In genomic region chr9:110681817-110682216, GRCm38 (mm10) we compare ENCODE assay signal across 9 mouse cellular contexts. TPM values are rescaled to one million over a fixed set of nuclear protein-coding genes. Genes with fewer than 3 reads are reported as not detected.
DNase-seq lines count a peak whose midpoint lies in the region; ATAC-seq and TF ChIP-seq lines count a peak whose summit lies in the region.
"Had no signal": no experiment of that assay in that cellular context is flagged by ENCODE, and none has a peak within 500 bp of the region (broad histone marks: within the 10 kb centered on the region; RNA-seq: fewer than 3 reads in every experiment).

No protein-coding gene starts in this region.

- TF ChIP-seq EP300 in heart, postnatal 0 days (IDR thresholded peaks at IDR 0.05; ENCODE audit: low read depth), result no peak

- intact Hi-C loops in heart, postnatal 25 days (cut with DNase I), result no loop called here

- TF ChIP-seq CTCF in heart, postnatal 0 days (IDR thresholded peaks at IDR 0.05; ENCODE audit: low read depth), result no peak

- H3K9ac ChIP-seq in heart, postnatal 0 days (replicated peaks; ENCODE audit: low read depth, low read length), result no peak overlapping the region
- H3K9ac ChIP-seq in forebrain, embryonic 15.5 days (replicated peaks), result no peak overlapping the region
- H3K9ac ChIP-seq in midbrain, embryonic 15.5 days, result no peak overlapping the region
- H3K9ac ChIP-seq: embryonic facial prominence, embryonic 12.5 days had no signal

- H3K4me3 ChIP-seq in heart, postnatal 0 days (ENCODE audit: low read depth, low read length), result no peak overlapping the region
- no peak overlapping the region for H3K4me3 ChIP-seq in forebrain, embryonic 15.5 days
- H3K4me3 ChIP-seq in midbrain, embryonic 15.5 days, result no peak overlapping the region
- H3K4me3 ChIP-seq: embryonic facial prominence, embryonic 12.5 days had no signal

- no peak for DNase-seq in heart, postnatal 0 days (ENCODE audit: low spot score)
- DNase-seq in heart, postnatal 25 days (ENCODE audit: low spot score), result no peak
- peak; percentile 36 for DNase-seq in adrenal gland, postnatal 25 days
- DNase-seq in ovary, adult 18-20 months (ENCODE audit: low spot score), result no peak
- DNase-seq in B cell, adult 2 months, result no peak

- 65% methylated on average over 9 of the region's 9 CpGs for WGBS in heart, postnatal 0 days
- 30% methylated on average over 9 of the region's 9 CpGs for WGBS in forebrain, embryonic 15.5 days
- WGBS in midbrain, embryonic 15.5 days, result 45% methylated on average over 9 of the region's 9 CpGs

- no peak overlapping the region for H3K4me2 ChIP-seq in heart, postnatal 0 days (ENCODE audit: low read depth, low read length)
- H3K4me2 ChIP-seq in forebrain, embryonic 15.5 days (replicated peaks), result no peak overlapping the region
- no peak overlapping the region for H3K4me2 ChIP-seq in midbrain, embryonic 15.5 days
- H3K4me2 ChIP-seq: embryonic facial prominence, embryonic 12.5 days had no signal

- H3K27ac ChIP-seq in heart, postnatal 0 days (ENCODE audit: low read depth), result peak overlapping the region; percentile 97
- peak overlapping the region; percentile 72 for H3K27ac ChIP-seq in forebrain, embryonic 15.5 days (replicated peaks)
- H3K27ac ChIP-seq in midbrain, embryonic 15.5 days, result 0 out of 2 replicates have a peak overlapping the region, but pooled peaks have one; percentile 13
- H3K27ac ChIP-seq: embryonic facial prominence, embryonic 12.5 days had no signal

- H3K4me1 ChIP-seq in heart, postnatal 0 days (ENCODE audit: control insufficient read depth, insufficient read depth), result peaks cover 68% of the 10 kb centered on the region
- peaks cover 44% of the 10 kb centered on the region for H3K4me1 ChIP-seq in forebrain, embryonic 15.5 days
- H3K4me1 ChIP-seq in midbrain, embryonic 15.5 days, result peaks cover 36% of the 10 kb centered on the region

- no peak for ATAC-seq in heart, postnatal 0 days (ENCODE audit: insufficient read depth, low read depth)
- peak; percentile 87 for ATAC-seq in forebrain, embryonic 15.5 days (replicated peaks)
- no peak; the same call in 1 of the 2 replicates for ATAC-seq in midbrain, embryonic 15.5 days (replicated peaks)
- no peak for ATAC-seq in erythroblast, adult 5-6 weeks (replicated peaks; ENCODE audit: low FRiP score, poor library complexity, severe bottlenecking)

- no peaks in the 10 kb centered on the region for H3K27me3 ChIP-seq in heart, postnatal 0 days (ENCODE audit: control insufficient read depth, insufficient read depth, low read length)
- H3K27me3 ChIP-seq in forebrain, embryonic 15.5 days, result no peaks in the 10 kb centered on the region
- no peaks in the 10 kb centered on the region for H3K27me3 ChIP-seq in midbrain, embryonic 15.5 days (replicated peaks)
- H3K27me3 ChIP-seq: embryonic facial prominence, embryonic 12.5 days had no signal

- H3K36me3 ChIP-seq in heart, postnatal 0 days (replicated peaks; ENCODE audit: control insufficient read depth, insufficient read depth, low read length), result no peaks in the 10 kb centered on the region
- H3K36me3 ChIP-seq in forebrain, embryonic 15.5 days, result peaks cover 2% of the 10 kb centered on the region; the same call in 1 of the 2 replicates
- no peaks in the 10 kb centered on the region for H3K36me3 ChIP-seq in midbrain, embryonic 15.5 days (replicated peaks)
- H3K36me3 ChIP-seq: embryonic facial prominence, embryonic 12.5 days had no signal

- H3K9me3 ChIP-seq in heart, postnatal 0 days (replicated peaks; ENCODE audit: control insufficient read depth, low read length), result no peaks in the 10 kb centered on the region
- no peaks in the 10 kb centered on the region for H3K9me3 ChIP-seq in forebrain, embryonic 15.5 days
- no peaks in the 10 kb centered on the region for H3K9me3 ChIP-seq in midbrain, embryonic 15.5 days
- H3K9me3 ChIP-seq: embryonic facial prominence, embryonic 12.5 days had no signal

RNA-seq across cellular contexts. Expression of gene Ccdc12, which starts 25.5 kb away (rescaled TPM):
- total RNA-seq in heart, postnatal 0 days (2014; rRNA removed; ENCODE audit: low replicate concordance), result 52.9 and 95.9 TPM in 2 replicates
- 134 and 143 TPM in 2 replicates for polyA plus RNA-seq in heart, postnatal 0 days (2015; fragmentation: Nextera tagmentation; extraction: Ambion mirVana)
- 10 to 100 TPM; 61.6 to 66.8 TPM for total RNA-seq in heart, postnatal 25 days (2021)
- total RNA-seq in adrenal gland, postnatal 25 days (2021), result 64.0 and 69.5 TPM in 2 replicates
- 120 and 130 TPM in 2 replicates for polyA plus RNA-seq in forebrain, embryonic 15.5 days (2015; fragmentation: Nextera tagmentation; extraction: Ambion mirVana)
- polyA plus RNA-seq in midbrain, embryonic 15.5 days (2015; fragmentation: Nextera tagmentation; extraction: Ambion mirVana), result 110 and 115 TPM in 2 replicates
- total RNA-seq in erythroblast, adult 5-6 weeks (2015; ENCODE audit: low replicate concordance), result 14.0 and 58.5 TPM in 2 replicates
- total RNA-seq in erythroblast, adult 5-6 weeks (2017; ENCODE audit: low replicate concordance), result 20.8 and 29.3 TPM in 2 replicates

RNA-seq across cellular contexts. Expression of gene Nbeal2, which starts 27.9 kb away (rescaled TPM):
- total RNA-seq in heart, postnatal 0 days (2014; rRNA removed; ENCODE audit: low replicate concordance), result 11.5 and 12.9 TPM in 2 replicates
- polyA plus RNA-seq in heart, postnatal 0 days (2015; fragmentation: Nextera tagmentation; extraction: Ambion mirVana), result 1.2 and 1.6 TPM in 2 replicates
- 1 to 10 TPM; 8.2 to 8.7 TPM for total RNA-seq in heart, postnatal 25 days (2021)
- total RNA-seq in adrenal gland, postnatal 25 days (2021), result 7.9 and 10.1 TPM in 2 replicates
- 2.1 and 2.4 TPM in 2 replicates for polyA plus RNA-seq in forebrain, embryonic 15.5 days (2015; fragmentation: Nextera tagmentation; extraction: Ambion mirVana)
- 5.5 and 6.4 TPM in 2 replicates for polyA plus RNA-seq in midbrain, embryonic 15.5 days (2015; fragmentation: Nextera tagmentation; extraction: Ambion mirVana)
- 6.9 and 15.6 TPM in 2 replicates for total RNA-seq in erythroblast, adult 5-6 weeks (2015; ENCODE audit: low replicate concordance)
- 12.0 and 12.4 TPM in 2 replicates for total RNA-seq in erythroblast, adult 5-6 weeks (2017; ENCODE audit: low replicate concordance)

RNA-seq across cellular contexts. Expression of gene Nradd, which starts 57.6 kb away (rescaled TPM):
- total RNA-seq in heart, postnatal 0 days (2014; rRNA removed; ENCODE audit: low replicate concordance), result 7.9 and 22.8 TPM in 2 replicates
- polyA plus RNA-seq in heart, postnatal 0 days (2015; fragmentation: Nextera tagmentation; extraction: Ambion mirVana), result 10.4 and 11.5 TPM in 2 replicates
- total RNA-seq in heart, postnatal 25 days (2021), result 1 to 10 TPM; 1.1 to 2.0 TPM
- total RNA-seq in adrenal gland, postnatal 25 days (2021), result 18.5 and 20.9 TPM in 2 replicates
- 29.1 and 32.8 TPM in 2 replicates for polyA plus RNA-seq in forebrain, embryonic 15.5 days (2015; fragmentation: Nextera tagmentation; extraction: Ambion mirVana)
- polyA plus RNA-seq in midbrain, embryonic 15.5 days (2015; fragmentation: Nextera tagmentation; extraction: Ambion mirVana), result 30.1 and 35.4 TPM in 2 replicates
- total RNA-seq in erythroblast, adult 5-6 weeks (2015; ENCODE audit: low replicate concordance), result 2.3 and 2.9 TPM in 2 replicates
- 1.1 TPM in 1 of 2 replicates, not detected in the other for total RNA-seq in erythroblast, adult 5-6 weeks (2017; ENCODE audit: low replicate concordance)

RNA-seq across cellular contexts. Expression of gene Myl3, which starts 59.8 kb away (rescaled TPM):
- 7,206 and 8,752 TPM in 2 replicates for total RNA-seq in heart, postnatal 0 days (2014; rRNA removed; ENCODE audit: low replicate concordance)
- 7,883 and 7,975 TPM in 2 replicates for polyA plus RNA-seq in heart, postnatal 0 days (2015; fragmentation: Nextera tagmentation; extraction: Ambion mirVana)
- total RNA-seq in heart, postnatal 25 days (2021), result over 10,000 TPM; 11,742 to 12,072 TPM
- 1.2 TPM in 1 of 2 replicates, not detected in the other for total RNA-seq in adrenal gland, postnatal 25 days (2021)
- polyA plus RNA-seq in forebrain, embryonic 15.5 days (2015; fragmentation: Nextera tagmentation; extraction: Ambion mirVana), result 0.45 and 1.3 TPM in 2 replicates
- 0.56 and 2.0 TPM in 2 replicates for polyA plus RNA-seq in midbrain, embryonic 15.5 days (2015; fragmentation: Nextera tagmentation; extraction: Ambion mirVana)
- not detected in 2 replicates for total RNA-seq in erythroblast, adult 5-6 weeks (2015; ENCODE audit: low replicate concordance)
- total RNA-seq in erythroblast, adult 5-6 weeks (2017; ENCODE audit: low replicate concordance), result not detected in 2 replicates

Comparison
In these comparisons a context has a peak if more than half of its experiments do, and no peak if none do; other contexts are left out.
1. H3K27ac ChIP-seq: peak in every context shown above with its lines; median percentile 97 in heart, postnatal 0 days; 72 in forebrain, embryonic 15.5 days; 13 in midbrain, embryonic 15.5 days.